Mouse (Mus musculus): Measurements from ENCODE around the gene Ednrb.

DNA sequence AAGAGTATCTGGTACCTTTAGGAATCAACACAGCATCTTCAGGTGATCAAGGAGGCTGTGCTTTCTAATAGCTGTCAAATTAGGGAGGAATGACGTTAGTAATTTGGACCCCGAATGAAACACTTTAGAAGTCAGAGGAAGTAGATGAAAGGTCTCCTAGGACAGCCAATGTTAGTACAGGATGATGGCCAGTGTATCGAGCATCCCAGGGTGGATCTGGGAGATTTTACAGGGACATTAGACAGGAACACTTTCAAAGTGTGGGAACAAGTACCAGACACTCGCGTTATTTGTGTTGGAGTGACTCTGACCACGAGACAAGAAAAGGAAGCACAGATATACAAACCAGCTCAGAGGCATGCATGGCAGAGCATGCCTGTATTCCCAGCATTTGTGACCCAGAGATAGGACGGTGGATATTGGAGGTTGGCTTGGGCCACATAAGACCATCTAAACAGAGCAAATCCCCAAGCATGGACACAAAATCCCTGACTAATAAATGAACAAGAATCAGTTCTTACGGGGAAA, 48.3 kb upstream of the Ednrb start:
- TF ChIP-seq CTCF (IDR thresholded peaks at IDR 0.05; ENCODE audit: insufficient read depth, low read depth, low read length) (no peak), POLR2A (IDR thresholded peaks at IDR 0.05; ENCODE audit: insufficient read depth, low read depth, low read length) (no peak)
